Mouse (Mus musculus) G1E (cell line): ENCODE data around the gene Pbld2. TPM values are rescaled to one million over a fixed set of nuclear protein-coding genes. Genes with fewer than 3 reads are reported as not detected.

ENCODE experiments used
- ATAC-seq: 2 replicates; pipeline ENCODE4 v1.8.0; 2016; ENCODE audit warnings: mild to moderate bottlenecking; ENCODE audit not compliant: insufficient number of reproducible peaks, poor library complexity, low FRiP score, severe bottlenecking; ENCODE audit errors: extremely low read depth
- DNase-seq: peaks from one replicate; pipeline ENCODE4 v3.0.0; 2012; ENCODE audit warnings: low spot score
- H3K27me3 ChIP-seq: 2 replicates; pipeline ENCODE4 v1.6.1; 2012; ENCODE audit warnings: mild to moderate bottlenecking, low read length, inconsistent platforms; ENCODE audit not compliant: insufficient read depth
- H3K36me3 ChIP-seq: replicated peaks from 2 replicates; pipeline ENCODE3; 2012; ENCODE audit warnings: mild to moderate bottlenecking, inconsistent platforms
- H3K4me1 ChIP-seq: 2 replicates; pipeline ENCODE4 v1.6.1; 2012; ENCODE audit warnings: low read depth, low read length, inconsistent platforms, mixed read lengths; ENCODE audit not compliant: insufficient read depth
- H3K4me3 ChIP-seq: 2 replicates; pipeline ENCODE4 v1.5.1; 2012; ENCODE audit warnings: low read depth, mild to moderate bottlenecking, inconsistent platforms, low read length, moderate library complexity, mixed read lengths
- H3K9me3 ChIP-seq: replicated peaks from 2 replicates; pipeline ENCODE4 v1.6.1; 2012; ENCODE audit warnings: inconsistent platforms
- CTCF ChIP-seq: IDR thresholded peaks from 2 replicates; pipeline ENCODE4 v1.5.1; 2012; ENCODE audit warnings: low read depth, low read length, inconsistent platforms, mixed read lengths
- GATA1 ChIP-seq: IDR thresholded peaks from 2 replicates; pipeline ENCODE4 v1.6.1; 2012; ENCODE audit warnings: borderline replicate concordance, low read length, inconsistent platforms, mixed read lengths
- GATA2 ChIP-seq: IDR thresholded peaks from 2 replicates; pipeline ENCODE4 v1.6.1; 2012; ENCODE audit warnings: low read depth, low read length, inconsistent platforms, borderline replicate concordance
- POLR2AphosphoS5 ChIP-seq: IDR thresholded peaks from 2 replicates; pipeline ENCODE4 v1.6.1; 2012; ENCODE audit warnings: low read depth, low read length, inconsistent platforms; ENCODE audit not compliant: insufficient replicate concordance
- TAL1 ChIP-seq: conservative IDR thresholded peaks from 2 replicates; pipeline ENCODE4 v1.6.1; 2012; ENCODE audit warnings: low read depth, low read length, inconsistent platforms, mixed read lengths
- polyA plus RNA-seq: library from polyadenylated mRNA; stranded (reverse); fragments of >175 nt; gene quantifications from 2 replicates; pipeline ENCODE4 v1.2.3, GENCODE M21; 2012
- total RNA-seq, 2 experiments: library from RNA; stranded (forward) in 1 of 2; stranded (reverse) in 1 of 2; fragments of 200-1000 nt in 1 of 2; fragments of >200 nt in 1 of 2; fragmentation: Nextera tagmentation in 1 of 2; gene quantifications; 2 replicates each; pipeline ENCODE4 v1.2.3; 2014 to 2017

Pbld2 gene
- total and polyA plus RNA-seq, 3 experiments, result not detected

GRCm38 (mm10) chr10:63059862-63060261, 35.7 kb downstream of the Pbld2 start, which contains the start of gene Pbld1:
TSS of gene Pbld1 (plus strand) at chr10:63060162.
- no peaks in the 10 kb centered on the region for H3K4me1 ChIP-seq
- TF ChIP-seq GATA1 (no peak), CTCF (no peak), POLR2AphosphoS5 (no peak), GATA2 (no peak), TAL1 (no peak)
- H3K36me3 ChIP-seq, result no peaks in the 10 kb centered on the region
- H3K9me3 ChIP-seq, result no peaks in the 10 kb centered on the region
- H3K27me3 ChIP-seq, result peaks cover 6% of the 10 kb centered on the region; the same call in 1 of the 2 replicates
- no peak within 1 kb of the TSS for H3K4me3 ChIP-seq
- no peak for ATAC-seq
- no peak for DNase-seq

GRCm38 (mm10) chr10:63060406-63060805, 36.3 kb downstream of the Pbld2 start:
- no peak for ATAC-seq
- no peak for DNase-seq
- peaks cover 6% of the 10 kb centered on the region; the same call in 1 of the 2 replicates for H3K27me3 ChIP-seq
- no peak for TF ChIP-seq GATA1
- TF ChIP-seq TAL1, result no peak
- no peak for TF ChIP-seq CTCF
- TF ChIP-seq GATA2, result no peak
- TF ChIP-seq POLR2AphosphoS5, result no peak
- H3K9me3 ChIP-seq, result no peaks in the 10 kb centered on the region
- H3K4me1 ChIP-seq, result no peaks in the 10 kb centered on the region
- H3K4me3 ChIP-seq, result no peak overlapping the region
- no peaks in the 10 kb centered on the region for H3K36me3 ChIP-seq

- no peaks in the 10 kb centered on the region for H3K9me3 ChIP-seq
- DNase-seq, result no peak
These were observed 37.2 kb downstream of the Pbld2 start for GRCm38 (mm10) chr10:63061266-63061665.

GRCm38 (mm10) chr10:63062696-63063095, 38.6 kb downstream of the Pbld2 start:
- Histone ChIP-seq H3K4me1 (no peaks in the 10 kb centered on the region), H3K36me3 (no peaks in the 10 kb centered on the region), H3K4me3 (no peak overlapping the region), H3K9me3 (no peaks in the 10 kb centered on the region), H3K27me3 (peaks cover 6% of the 10 kb centered on the region; the same call in 1 of the 2 replicates)
- DNase-seq (no peak), ATAC-seq (no peak)
- TF ChIP-seq TAL1, result no peak
- no peak for TF ChIP-seq CTCF
- no peak for TF ChIP-seq GATA1
- no peak for TF ChIP-seq POLR2AphosphoS5
- TF ChIP-seq GATA2, result no peak

More at GRCm38 (mm10) chr10:63061266-63061665, 37.2 kb downstream of the Pbld2 start:
- H3K4me1 ChIP-seq, result no peaks in the 10 kb centered on the region
- no peak overlapping the region for H3K4me3 ChIP-seq
- TF ChIP-seq GATA1, result no peak
- no peak for TF ChIP-seq TAL1
- TF ChIP-seq CTCF, result no peak
- no peak for TF ChIP-seq GATA2
- no peak for TF ChIP-seq POLR2AphosphoS5
- ATAC-seq, result no peak
- no peaks in the 10 kb centered on the region for H3K36me3 ChIP-seq
- H3K27me3 ChIP-seq, result peaks cover 6% of the 10 kb centered on the region; the same call in 1 of the 2 replicates

- no peak overlapping the region for H3K4me3 ChIP-seq
- no peaks in the 10 kb centered on the region for H3K36me3 ChIP-seq
- no peaks in the 10 kb centered on the region for H3K9me3 ChIP-seq
- DNase-seq, result no peak
- H3K27me3 ChIP-seq, result peaks cover 6% of the 10 kb centered on the region; the same call in 1 of the 2 replicates
- no peak for TF ChIP-seq POLR2AphosphoS5
- TF ChIP-seq GATA1, result no peak
- TF ChIP-seq CTCF, result no peak
- TF ChIP-seq TAL1, result no peak
- TF ChIP-seq GATA2, result no peak
- ATAC-seq, result no peak
- no peaks in the 10 kb centered on the region for H3K4me1 ChIP-seq
These were observed 39.2 kb downstream of the Pbld2 start for GRCm38 (mm10) chr10:63063365-63063764.

DNA sequence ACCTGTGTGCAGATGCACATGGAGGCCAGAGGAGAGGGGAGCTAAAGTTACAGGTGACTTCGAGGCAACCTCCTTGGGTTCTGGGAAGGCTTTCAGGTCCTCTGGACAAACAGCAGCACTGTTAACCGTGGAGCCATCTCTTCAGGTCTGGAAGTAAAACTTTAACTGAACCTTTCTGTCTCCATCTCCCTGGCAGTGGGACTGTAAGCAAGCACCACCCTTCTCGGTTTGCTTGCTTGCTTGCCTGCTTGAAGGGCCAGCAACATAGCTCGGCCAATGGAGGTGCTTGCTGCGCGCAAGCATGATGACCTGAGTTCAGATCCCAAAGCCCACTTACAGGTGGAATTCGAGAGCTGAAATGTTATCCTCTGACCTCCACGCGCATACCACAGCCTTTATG, 40.4 kb downstream of the Pbld2 start:
- Histone ChIP-seq H3K4me1 (no peaks in the 10 kb centered on the region), H3K36me3 (no peaks in the 10 kb centered on the region), H3K27me3 (peaks cover 6% of the 10 kb centered on the region; the same call in 1 of the 2 replicates), H3K4me3 (no peak overlapping the region), H3K9me3 (no peaks in the 10 kb centered on the region)
- no peak for ATAC-seq
- TF ChIP-seq GATA2 (no peak), GATA1 (no peak), TAL1 (no peak), POLR2AphosphoS5 (no peak), CTCF (no peak)
- DNase-seq, result no peak
